Mouse (Mus musculus): Measurements from ENCODE around the gene Lamb3.

GRCm38 (mm10) chr1:193315705-193316357 lies 108.3 kb downstream of the Lamb3 start:
- TF ChIP-seq CTCF (IDR thresholded peaks at IDR 0.05; ENCODE audit: low read depth) (no peak), EP300 (IDR thresholded peaks at IDR 0.05; ENCODE audit: low read depth) (no peak)

All from liver, postnatal 0 days (tissue).